11 mouse cellular contexts compared by ENCODE assay signal in genomic region chr9:23242911-23243310, GRCm38 (mm10). TPM values are rescaled to one million over a fixed set of nuclear protein-coding genes. Genes with fewer than 3 reads are reported as not detected.
DNase-seq lines count a peak whose midpoint lies in the region; ATAC-seq lines count a peak whose summit lies in the region.
"Had no signal": no experiment of that assay in that cellular context is flagged by ENCODE, and none has a peak within 500 bp of the region (broad histone marks: within the 10 kb centered on the region; RNA-seq: fewer than 3 reads in every experiment).

No protein-coding gene starts in this region.

- 0 out of 2 replicates have a peak, but pooled peaks have one; percentile 16 for ATAC-seq in frontal cortex, adult (ENCODE audit: low TSS enrichment)
- no peak for ATAC-seq in midbrain, embryonic 14.5 days (ENCODE audit: low FRiP score, low TSS enrichment)
- ATAC-seq in midbrain, embryonic 11.5 days (ENCODE audit: low FRiP score): no peak
- no peak for ATAC-seq in kidney, embryonic 14.5 days (ENCODE audit: low FRiP score, low TSS enrichment)

- no peak overlapping the region for H3K27ac ChIP-seq in midbrain, embryonic 14.5 days (replicated peaks; ENCODE audit: low read depth, low read length)
- H3K27ac ChIP-seq in midbrain, embryonic 11.5 days (ENCODE audit: low read depth, low read length): no peak overlapping the region
- no peak overlapping the region for H3K27ac ChIP-seq in kidney, embryonic 14.5 days (ENCODE audit: low read depth, low read length)
- H3K27ac ChIP-seq: heart, embryonic 15.5 days had no signal

- DNase-seq in frontal cortex, postnatal 25 days (ENCODE audit: low spot score in 2 of 2): no peak
- peak; percentile 22 for DNase-seq in midbrain, embryonic 14.5 days
- no peak for DNase-seq in midbrain, embryonic 11.5 days (ENCODE audit: low spot score, missing footprints)
- DNase-seq in cerebellum, postnatal 10 days: peak; percentile 77 to 79
- DNase-seq in lung, postnatal 14 days: peak; percentile 67
- DNase-seq in frontal cortex, postnatal 10 days (ENCODE audit: low spot score in 2 of 2): no peak
- DNase-seq: kidney, adult 2 months had no signal

- no peaks in the 10 kb centered on the region for H3K9me3 ChIP-seq in midbrain, embryonic 14.5 days (ENCODE audit: control insufficient read depth, low read length)
- no peaks in the 10 kb centered on the region for H3K9me3 ChIP-seq in midbrain, embryonic 11.5 days (ENCODE audit: control insufficient read depth, low read length)
- H3K9me3 ChIP-seq in kidney, embryonic 14.5 days (ENCODE audit: control insufficient read depth, low read length): no peaks in the 10 kb centered on the region
- H3K9me3 ChIP-seq: heart, embryonic 15.5 days had no signal

- H3K4me1 ChIP-seq in midbrain, embryonic 14.5 days (ENCODE audit: control insufficient read depth, insufficient read depth, low read length): no peaks in the 10 kb centered on the region
- H3K4me1 ChIP-seq in midbrain, embryonic 11.5 days (ENCODE audit: control insufficient read depth, insufficient read depth, low read length): no peaks in the 10 kb centered on the region
- no peaks in the 10 kb centered on the region for H3K4me1 ChIP-seq in kidney, embryonic 14.5 days (ENCODE audit: control insufficient read depth, insufficient read depth, low read length)

- H3K27me3 ChIP-seq in midbrain, embryonic 14.5 days (ENCODE audit: control insufficient read depth, insufficient read depth, low read length): no peaks in the 10 kb centered on the region
- H3K27me3 ChIP-seq in midbrain, embryonic 11.5 days (ENCODE audit: control insufficient read depth, insufficient read depth, low read length): no peaks in the 10 kb centered on the region
- H3K27me3 ChIP-seq in kidney, embryonic 14.5 days (ENCODE audit: control insufficient read depth, insufficient read depth, low read length): no peaks in the 10 kb centered on the region
- H3K27me3 ChIP-seq: heart, embryonic 15.5 days had no signal

- no peak overlapping the region for H3K4me2 ChIP-seq in midbrain, embryonic 14.5 days (ENCODE audit: low read length)
- H3K4me2 ChIP-seq in midbrain, embryonic 11.5 days: no peak overlapping the region
- no peak overlapping the region for H3K4me2 ChIP-seq in kidney, embryonic 14.5 days (replicated peaks; ENCODE audit: low read depth, low read length)
- H3K4me2 ChIP-seq: heart, embryonic 15.5 days had no signal

- no peaks in the 10 kb centered on the region for H3K36me3 ChIP-seq in midbrain, embryonic 14.5 days (ENCODE audit: control insufficient read depth, insufficient read depth, low read length)
- no peaks in the 10 kb centered on the region for H3K36me3 ChIP-seq in midbrain, embryonic 11.5 days (ENCODE audit: control insufficient read depth, insufficient read depth, low read length)
- H3K36me3 ChIP-seq in kidney, embryonic 14.5 days (ENCODE audit: control insufficient read depth, insufficient read depth, low read length): no peaks in the 10 kb centered on the region
- H3K36me3 ChIP-seq: heart, embryonic 15.5 days had no signal

- 83% methylated on average over 3 of the region's 3 CpGs for whole genome bisulfite sequencing in midbrain, embryonic 14.5 days
- 83% methylated on average over 3 of the region's 3 CpGs for WGBS in midbrain, embryonic 11.5 days
- WGBS in kidney, embryonic 14.5 days: 83% methylated on average over 3 of the region's 3 CpGs

- H3K4me3 ChIP-seq in midbrain, embryonic 14.5 days (replicated peaks; ENCODE audit: low read depth, low read length): no peak overlapping the region
- H3K4me3 ChIP-seq in midbrain, embryonic 11.5 days (ENCODE audit: low read depth, low read length): no peak overlapping the region
- no peak overlapping the region for H3K4me3 ChIP-seq in kidney, embryonic 14.5 days (ENCODE audit: low read length)
- H3K4me3 ChIP-seq: erythroblast, embryonic 14.5 days; heart, embryonic 15.5 days had no signal

- no peak overlapping the region for H3K9ac ChIP-seq in midbrain, embryonic 14.5 days (replicated peaks; ENCODE audit: low read length)
- no peak overlapping the region for H3K9ac ChIP-seq in midbrain, embryonic 11.5 days (ENCODE audit: low read length)
- no peak overlapping the region for H3K9ac ChIP-seq in kidney, embryonic 14.5 days (ENCODE audit: low read depth, low read length)
- H3K9ac ChIP-seq: heart, embryonic 15.5 days had no signal

RNA-seq across cellular contexts. Expression of gene Bmper, which starts 20.0 kb away (rescaled TPM):
- 4.9 and 5.3 TPM in 2 replicates for polyA plus RNA-seq in midbrain, embryonic 14.5 days (2014; fragmentation: Nextera tagmentation; extraction: Ambion mirVana)
- 1.4 and 2.7 TPM in 2 replicates for polyA plus RNA-seq in midbrain, embryonic 11.5 days (2014; fragmentation: Nextera tagmentation; extraction: Ambion mirVana)
- 17.3 and 26.7 TPM in 2 replicates for polyA plus RNA-seq in kidney, embryonic 14.5 days (2014; fragmentation: Nextera tagmentation; extraction: Ambion mirVana)
- polyA plus RNA-seq: erythroblast, embryonic 14.5 days had no signal

Comparison
In these comparisons a context has a peak if more than half of its experiments do, and no peak if none do; other contexts are left out.
1. DNase-seq: peak in midbrain, embryonic 14.5 days (single experiment), cerebellum, postnatal 10 days (2 of 2) and lung, postnatal 14 days (single experiment); none in frontal cortex, postnatal 25 days (0 of 2), midbrain, embryonic 11.5 days (single experiment) and frontal cortex, postnatal 10 days (0 of 2).